Mouse (Mus musculus) stomach, postnatal 0 days (tissue): ENCODE data around the gene V1ra8.

ENCODE experiments used
- CTCF ChIP-seq: IDR thresholded peaks from 2 replicates; pipeline ENCODE4 v1.5.1; 2016; ENCODE audit warnings: antibody characterized with exemption, low read depth, mild to moderate bottlenecking, moderate library complexity
- EP300 ChIP-seq: optimal IDR thresholded peaks from 2 replicates; pipeline ENCODE3; 2016; ENCODE audit warnings: antibody characterized with exemption

DNA sequence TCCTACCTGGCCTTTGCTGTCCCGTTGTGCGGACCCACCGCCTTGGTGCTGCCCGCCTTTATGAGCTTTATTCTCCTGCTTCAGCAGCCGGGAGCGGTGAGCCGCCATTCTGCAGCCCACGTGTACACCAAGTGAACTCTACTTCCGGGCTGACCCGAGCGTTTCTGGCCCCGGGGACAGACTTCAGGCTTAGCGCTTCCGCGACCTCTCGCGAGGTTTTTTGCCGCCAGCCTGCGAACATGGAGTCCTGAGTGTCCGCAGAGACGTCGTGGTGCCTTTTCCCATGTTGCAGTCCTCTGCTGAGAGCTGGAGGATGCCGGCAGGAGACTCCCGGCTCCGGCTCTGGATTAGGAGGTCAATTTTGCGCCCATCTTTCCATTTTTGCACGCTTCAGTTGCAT lies 30.1 kb downstream of the V1ra8 start:
- TF ChIP-seq CTCF, result no peak
- TF ChIP-seq EP300, result no peak
